Mouse (Mus musculus): Measurements from ENCODE around the gene Pnpla7.

- TF ChIP-seq EP300 (IDR thresholded peaks at IDR 0.05; ENCODE audit: low read depth) (no peak), CTCF (IDR thresholded peaks at IDR 0.05; ENCODE audit: low read depth) (no peak)
These were observed 32.4 kb downstream of the Pnpla7 start for GRCm38 (mm10) chr2:25008250-25008649.

Measured in heart, postnatal 0 days (tissue).